Mouse (Mus musculus) limb, embryonic 12.5 days (tissue): Measurements from ENCODE around the gene Tmem266. TPM values are rescaled to one million over a fixed set of nuclear protein-coding genes. Genes with fewer than 3 reads are reported as not detected.

ENCODE experiments used
- ATAC-seq: fragments of 200-750 bp; cut with Nextera tagmentation; 2 replicates; pipeline ENCODE4 v1.8.0; 2017; ENCODE audit warnings: low read depth, moderate TSS enrichment; ENCODE audit not compliant: insufficient number of reproducible peaks, insufficient read depth, low FRiP score, low TSS enrichment
- H3K27ac ChIP-seq: fragments of 300-500 bp; sonication (generic); 2 replicates; pipeline ENCODE4 v1.5.1; 2016; ENCODE audit warnings: mild to moderate bottlenecking, moderate library complexity
- H3K27me3 ChIP-seq: fragments of 300-500 bp; sonication (generic); 2 replicates; pipeline ENCODE4 v1.6.1; 2016; ENCODE audit warnings: mild to moderate bottlenecking, moderate library complexity
- H3K36me3 ChIP-seq: fragments of 300-500 bp; sonication (generic); 2 replicates; pipeline ENCODE4 v1.6.1; 2016; ENCODE audit warnings: mild to moderate bottlenecking, moderate library complexity
- H3K4me1 ChIP-seq: fragments of 300-500 bp; sonication (generic); replicated peaks from 2 replicates; pipeline ENCODE4 v1.6.1; 2016
- H3K4me2 ChIP-seq: fragments of 300-500 bp; sonication (generic); 2 replicates; pipeline ENCODE4 v1.6.1; 2016; ENCODE audit warnings: mild to moderate bottlenecking, moderate library complexity
- H3K4me3 ChIP-seq: fragments of 300-500 bp; sonication (generic); replicated peaks from 2 replicates; pipeline ENCODE4 v1.5.1; 2016; ENCODE audit warnings: mild to moderate bottlenecking
- H3K9ac ChIP-seq: fragments of 300-500 bp; sonication (generic); replicated peaks from 2 replicates; pipeline ENCODE4 v1.6.1; 2016; ENCODE audit warnings: mild to moderate bottlenecking, moderate library complexity
- H3K9me3 ChIP-seq: fragments of 300-500 bp; sonication (generic); 2 replicates; pipeline ENCODE4 v1.6.1; 2016; ENCODE audit warnings: mild to moderate bottlenecking, moderate library complexity
- WGBS: fragments of 180-500 bp; shearing (Covaris S2); methylation state at CpG from one replicate; pipeline ENCODE4 v1.1.7; 2016; 5-methylcytosine and 5-hydroxymethylcytosine counted together
- polyA plus RNA-seq: library from polyadenylated mRNA; unstranded; fragments of >200 nt; fragmentation: Nextera tagmentation; extraction: Ambion mirVana; gene quantifications from 2 replicates; pipeline ENCODE4 v1.2.1, GENCODE M21; 2016

Gene Tmem266
- 0.74 and 1.1 TPM in 2 replicates for polyA plus RNA-seq

GRCm38 (mm10) chr9:55326515-55327233 lies at the start of gene Tmem266, which contains the start of gene Nrg4:
Gene Tmem266 (plus strand): TSS chr9:55326913.
Gene Nrg4 (minus strand): TSS chr9:55326844.
- 0% methylated on average over 44 of the region's 82 CpGs for WGBS
- Histone ChIP-seq H3K9me3 (no peaks in the 10 kb centered on the region), H3K4me1 (peaks cover 12% of the 10 kb centered on the region), H3K4me2 (peak within 1 kb of the TSS; percentile 88), H3K4me3 (peak within 1 kb of the TSS; percentile 74), H3K9ac (peak within 1 kb of the TSS; percentile 75), H3K27ac (no peak within 1 kb of the TSS), H3K27me3 (peaks cover 69% of the 10 kb centered on the region), H3K36me3 (no peaks in the 10 kb centered on the region)
- ATAC-seq = peak; percentile 83

- no peak overlapping the region for H3K4me2 ChIP-seq
- WGBS = 62% methylated on average over 4 of the region's 4 CpGs
- ATAC-seq = no peak
These were observed 49.2 kb upstream of the Tmem266 start for GRCm38 (mm10) chr9:55277562-55277961.

GRCm38 (mm10) chr9:55279114-55279825 lies 47.4 kb upstream of the Tmem266 start:
- ATAC-seq = no peak
- Histone ChIP-seq H3K27me3 (no peaks in the 10 kb centered on the region; the same call in 1 of the 2 replicates), H3K36me3 (no peaks in the 10 kb centered on the region), H3K9me3 (no peaks in the 10 kb centered on the region), H3K9ac (no peak overlapping the region), H3K4me2 (no peak overlapping the region), H3K4me3 (no peak overlapping the region), H3K27ac (no peak overlapping the region), H3K4me1 (peaks cover 11% of the 10 kb centered on the region)
- 86% methylated on average over 8 of the region's 8 CpGs for WGBS

More at GRCm38 (mm10) chr9:55277562-55277961, 49.2 kb upstream of the Tmem266 start:
- Histone ChIP-seq H3K36me3 (no peaks in the 10 kb centered on the region), H3K27ac (no peak overlapping the region), H3K9me3 (no peaks in the 10 kb centered on the region), H3K9ac (no peak overlapping the region), H3K4me1 (0 out of 2 replicates have a peak, but pooled peaks cover 5% of the 10 kb centered on the region), H3K4me3 (no peak overlapping the region), H3K27me3 (no peaks in the 10 kb centered on the region; the same call in 1 of the 2 replicates)

- H3K27ac ChIP-seq = no peak overlapping the region
- no peak for ATAC-seq
- H3K9ac ChIP-seq = no peak overlapping the region
- H3K4me2 ChIP-seq = peak overlapping the region; percentile 52
- WGBS = 2% methylated on average over 14 of the region's 14 CpGs
- no peaks in the 10 kb centered on the region for H3K9me3 ChIP-seq
- H3K36me3 ChIP-seq = no peaks in the 10 kb centered on the region
- peak overlapping the region; percentile 19; the same call in 1 of the 2 replicates for H3K4me3 ChIP-seq
- no peaks in the 10 kb centered on the region; the same call in 1 of the 2 replicates for H3K27me3 ChIP-seq
- peaks cover 11% of the 10 kb centered on the region for H3K4me1 ChIP-seq
These were observed 43.2 kb upstream of the Tmem266 start for GRCm38 (mm10) chr9:55283516-55283915.

GRCm38 (mm10) chr9:55285197-55285596 lies 41.5 kb upstream of the Tmem266 start:
- H3K36me3 ChIP-seq = no peaks in the 10 kb centered on the region
- no peak overlapping the region for H3K27ac ChIP-seq
- ATAC-seq = no peak
- no peak overlapping the region for H3K4me3 ChIP-seq
- no peak overlapping the region for H3K4me2 ChIP-seq
- no peak overlapping the region for H3K9ac ChIP-seq
- no peaks in the 10 kb centered on the region for H3K9me3 ChIP-seq
- WGBS = 82% methylated on average over 3 of the region's 3 CpGs
- H3K4me1 ChIP-seq = peaks cover 11% of the 10 kb centered on the region
- H3K27me3 ChIP-seq = no peaks in the 10 kb centered on the region; the same call in 1 of the 2 replicates

- H3K9ac ChIP-seq = no peak overlapping the region
- H3K4me2 ChIP-seq = no peak overlapping the region
- H3K36me3 ChIP-seq = no peaks in the 10 kb centered on the region
- H3K27ac ChIP-seq = no peak overlapping the region
- ATAC-seq = no peak
- no peaks in the 10 kb centered on the region for H3K27me3 ChIP-seq
- no peaks in the 10 kb centered on the region for H3K9me3 ChIP-seq
- WGBS = 53% methylated on average over 3 of the region's 3 CpGs
- no peak overlapping the region for H3K4me3 ChIP-seq
- no peaks in the 10 kb centered on the region for H3K4me1 ChIP-seq
These were observed 37.1 kb upstream of the Tmem266 start for GRCm38 (mm10) chr9:55289475-55290198.

GRCm38 (mm10) chr9:55291966-55292365 lies 34.7 kb upstream of the Tmem266 start:
- Histone ChIP-seq H3K27ac (no peak overlapping the region), H3K9me3 (no peaks in the 10 kb centered on the region; the same call in 1 of the 2 replicates), H3K9ac (no peak overlapping the region), H3K27me3 (no peaks in the 10 kb centered on the region), H3K4me3 (no peak overlapping the region), H3K4me2 (no peak overlapping the region), H3K4me1 (no peaks in the 10 kb centered on the region), H3K36me3 (no peaks in the 10 kb centered on the region)
- ATAC-seq = no peak
- 87% methylated on average over 4 of the region's 4 CpGs for WGBS

GRCm38 (mm10) chr9:55296221-55296620 lies 30.5 kb upstream of the Tmem266 start:
- no peak for ATAC-seq
- no peak overlapping the region for H3K9ac ChIP-seq
- H3K4me1 ChIP-seq = no peaks in the 10 kb centered on the region
- H3K9me3 ChIP-seq = no peaks in the 10 kb centered on the region; the same call in 1 of the 2 replicates
- H3K4me2 ChIP-seq = no peak overlapping the region
- H3K36me3 ChIP-seq = no peaks in the 10 kb centered on the region
- no peak overlapping the region for H3K27ac ChIP-seq
- H3K27me3 ChIP-seq = no peaks in the 10 kb centered on the region
- WGBS = 58% methylated on average over 2 of the region's 2 CpGs
- no peak overlapping the region for H3K4me3 ChIP-seq

- no peak overlapping the region for H3K27ac ChIP-seq
- H3K4me1 ChIP-seq = no peaks in the 10 kb centered on the region
- H3K9me3 ChIP-seq = no peaks in the 10 kb centered on the region
- no peak overlapping the region for H3K9ac ChIP-seq
- no peaks in the 10 kb centered on the region for H3K36me3 ChIP-seq
- 70% methylated on average over 2 of the region's 2 CpGs for WGBS
- no peak for ATAC-seq
- H3K4me3 ChIP-seq = no peak overlapping the region
- no peak overlapping the region for H3K4me2 ChIP-seq
- 0 out of 2 replicates have a peak, but pooled peaks cover 2% of the 10 kb centered on the region for H3K27me3 ChIP-seq
These were observed 19.6 kb upstream of the Tmem266 start for GRCm38 (mm10) chr9:55307066-55307465.

- H3K9me3 ChIP-seq = no peaks in the 10 kb centered on the region
- H3K4me2 ChIP-seq = no peak overlapping the region
- H3K4me3 ChIP-seq = no peak overlapping the region
- WGBS = 64% methylated on average over 5 of the region's 5 CpGs
- no peak overlapping the region for H3K9ac ChIP-seq
- 0 out of 2 replicates have a peak, but pooled peaks cover 2% of the 10 kb centered on the region for H3K27me3 ChIP-seq
- no peaks in the 10 kb centered on the region for H3K36me3 ChIP-seq
- no peaks in the 10 kb centered on the region for H3K4me1 ChIP-seq
- no peak overlapping the region for H3K27ac ChIP-seq
- no peak for ATAC-seq
These were observed 19.2 kb upstream of the Tmem266 start for GRCm38 (mm10) chr9:55307557-55307956.

GRCm38 (mm10) chr9:55308455-55308854 lies 18.3 kb upstream of the Tmem266 start:
- 80% methylated on average over 5 of the region's 5 CpGs for WGBS
- no peak overlapping the region for H3K27ac ChIP-seq
- no peak for ATAC-seq

More at GRCm38 (mm10) chr9:55308455-55308854, 18.3 kb upstream of the Tmem266 start:
- H3K4me1 ChIP-seq = no peaks in the 10 kb centered on the region
- H3K4me2 ChIP-seq = no peak overlapping the region
- 0 out of 2 replicates have a peak, but pooled peaks cover 2% of the 10 kb centered on the region for H3K27me3 ChIP-seq
- no peaks in the 10 kb centered on the region for H3K36me3 ChIP-seq
- H3K4me3 ChIP-seq = no peak overlapping the region
- no peak overlapping the region for H3K9ac ChIP-seq
- H3K9me3 ChIP-seq = no peaks in the 10 kb centered on the region
